Mouse (Mus musculus): ENCODE data around the gene Naga.

DNA sequence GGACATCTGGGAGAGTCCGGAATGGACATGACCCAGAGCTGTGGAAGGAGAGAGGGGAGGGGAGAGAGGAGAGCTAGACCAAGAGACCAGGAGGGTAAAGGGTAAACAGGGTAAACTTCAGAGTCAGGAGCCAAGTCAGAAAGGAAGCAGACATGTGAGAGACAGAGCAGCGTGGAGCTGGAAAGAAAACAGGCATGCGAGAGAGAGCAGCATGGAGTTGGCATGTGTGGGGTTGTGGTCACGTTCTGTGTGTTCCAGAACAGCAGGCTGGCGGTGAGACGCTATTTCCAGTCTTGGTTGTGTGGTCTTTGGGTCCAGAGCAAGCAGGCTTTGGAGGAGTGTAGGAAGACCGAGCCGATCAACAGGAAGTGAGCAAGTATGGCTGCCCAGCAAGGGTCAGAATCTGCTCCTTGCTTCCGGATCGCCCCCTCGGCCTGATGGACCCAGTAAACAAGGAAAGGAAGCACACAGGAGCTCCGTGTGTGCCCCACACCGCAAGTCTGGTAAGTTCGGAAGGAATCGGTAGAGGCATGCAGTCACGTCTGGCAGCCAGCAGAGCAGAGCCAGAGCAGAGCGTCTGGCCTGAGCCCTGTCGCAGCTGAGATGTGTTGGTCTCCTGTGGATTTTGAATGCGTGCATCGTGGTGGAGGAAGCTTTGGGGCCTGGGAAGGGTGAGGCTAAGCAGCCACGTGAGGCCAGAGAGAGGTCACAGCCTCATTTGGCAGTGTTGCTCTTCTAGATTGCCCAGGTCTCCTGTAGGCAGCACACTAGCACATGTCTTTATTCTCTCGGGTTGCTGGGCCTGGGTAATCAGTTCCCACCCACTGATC is 19.9 kb upstream of the Naga start:
- TF ChIP-seq CTCF (IDR thresholded peaks at IDR 0.05) (0 out of 2 replicates have a peak, but pooled peaks have one; percentile 8), POLR2A (IDR thresholded peaks at IDR 0.05; ENCODE audit: insufficient read depth, low read depth, low read length) (peak; percentile 43; the same call in 1 of the 2 replicates)
